Mouse (Mus musculus) spleen, postnatal 10 days (tissue): Measurements from ENCODE around the gene Echdc3.

Experiments
- DNase-seq, 2 experiments: peaks; one replicate each; pipeline ENCODE4 v3.0.0; 2021 to 2022; ENCODE audit warnings: low spot score in 2 of 2

Echdc3 gene

DNA sequence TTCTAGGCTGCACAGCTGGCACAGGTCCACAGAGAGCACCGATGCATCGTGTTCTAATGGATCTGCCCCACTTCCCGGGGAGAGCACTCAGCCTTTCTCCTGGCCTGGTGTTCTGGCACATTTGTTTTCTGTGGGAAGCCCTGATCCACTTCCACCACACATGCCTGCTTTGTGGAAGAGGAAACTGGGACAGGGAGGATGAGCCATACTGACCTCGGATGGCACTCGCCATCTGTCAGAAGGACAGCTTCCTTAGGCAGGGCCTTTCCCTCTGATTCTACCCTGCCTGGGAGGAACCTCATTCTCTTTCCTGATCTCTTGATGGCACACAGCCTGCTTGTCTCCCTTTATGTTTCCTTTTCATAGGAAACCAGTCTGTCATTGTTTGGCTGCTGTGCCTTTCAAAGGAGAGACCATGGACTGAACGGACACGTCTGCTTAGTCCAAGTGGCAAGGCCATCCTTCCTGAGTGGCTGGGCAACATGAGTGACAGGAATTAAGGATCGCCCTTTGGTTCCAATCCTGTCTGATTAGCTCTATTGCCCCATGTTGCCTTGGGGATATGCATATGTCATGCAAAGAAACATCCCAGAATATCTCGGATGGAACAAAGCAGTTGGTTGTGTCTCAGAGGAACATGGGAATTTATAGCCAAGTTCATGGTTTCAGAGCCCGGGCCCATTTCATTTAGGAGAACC is 13.7 kb upstream of the Echdc3 start:
- DNase-seq: no peak

DNA sequence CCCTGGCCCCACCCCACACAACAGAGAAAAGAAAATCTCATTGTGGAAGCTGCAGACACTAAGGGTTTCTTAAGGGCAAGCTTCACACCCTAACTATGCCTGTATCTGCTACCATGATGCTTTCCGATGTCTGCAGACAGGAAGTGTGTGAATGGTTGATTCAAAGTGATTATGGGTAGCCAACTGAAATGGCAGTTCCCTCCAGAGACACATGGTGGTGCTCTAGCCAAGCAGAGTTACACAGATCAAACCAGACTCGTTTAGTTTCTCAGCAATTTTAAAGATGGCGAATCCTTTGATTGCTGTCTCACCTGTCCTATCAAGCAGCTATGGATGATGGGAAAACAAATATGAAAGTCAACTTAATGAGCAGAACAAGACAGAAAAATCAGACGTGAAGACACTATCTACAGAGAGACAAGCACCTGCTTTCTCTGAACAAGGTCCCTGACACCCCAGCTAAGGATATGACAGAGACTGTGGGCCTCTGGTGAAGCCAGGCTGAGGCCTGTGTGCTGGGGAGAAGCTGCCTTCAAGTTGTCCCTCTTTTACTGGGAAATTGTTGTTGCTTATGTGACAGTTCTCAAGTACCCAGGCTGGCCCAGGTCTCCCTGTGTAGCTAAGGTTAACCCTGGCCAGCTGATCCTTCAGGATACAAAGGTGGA is 7.4 kb upstream of the Echdc3 start:
- DNase-seq: peak; percentile 71 to 87

DNA sequence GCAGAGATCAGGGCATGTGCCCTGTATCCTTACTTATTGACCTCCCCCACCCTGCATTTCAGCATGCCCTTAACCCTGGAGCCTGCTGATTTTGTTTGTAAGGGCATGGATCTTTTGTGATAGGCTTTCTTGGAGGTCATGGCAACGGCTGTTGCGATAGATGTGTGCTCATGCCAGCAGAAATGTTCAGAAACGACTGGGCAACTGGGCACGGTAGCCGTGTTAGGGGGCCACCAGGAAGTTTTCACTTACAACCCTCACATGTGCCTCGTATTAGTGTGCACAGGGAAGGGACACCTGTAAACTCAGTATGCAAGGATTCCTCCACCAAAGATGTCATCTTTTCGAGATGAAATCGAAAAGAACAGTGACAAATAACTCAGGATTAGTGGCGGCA is 508 bp downstream of the Echdc3 start:
- no peak for DNase-seq

DNA sequence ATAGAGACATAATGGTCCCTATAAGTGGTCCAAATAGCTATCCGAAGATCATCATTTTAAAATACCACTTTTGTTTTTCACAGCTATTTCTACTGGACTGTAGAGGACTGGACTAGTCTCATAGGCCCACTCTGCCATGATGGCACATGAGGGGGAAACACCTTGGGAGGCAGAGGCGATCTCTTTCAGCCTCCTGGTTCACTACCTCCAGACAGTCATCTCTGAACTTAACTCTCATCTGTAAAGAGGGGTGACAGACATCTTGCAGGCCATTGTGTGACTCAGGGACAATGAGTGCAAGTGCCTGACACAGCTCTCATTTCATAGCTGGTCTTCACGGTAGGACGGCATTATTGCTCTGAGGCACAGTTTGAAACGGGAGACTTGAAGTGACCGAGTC is 2.0 kb downstream of the Echdc3 start:
- DNase-seq: no peak

DNA sequence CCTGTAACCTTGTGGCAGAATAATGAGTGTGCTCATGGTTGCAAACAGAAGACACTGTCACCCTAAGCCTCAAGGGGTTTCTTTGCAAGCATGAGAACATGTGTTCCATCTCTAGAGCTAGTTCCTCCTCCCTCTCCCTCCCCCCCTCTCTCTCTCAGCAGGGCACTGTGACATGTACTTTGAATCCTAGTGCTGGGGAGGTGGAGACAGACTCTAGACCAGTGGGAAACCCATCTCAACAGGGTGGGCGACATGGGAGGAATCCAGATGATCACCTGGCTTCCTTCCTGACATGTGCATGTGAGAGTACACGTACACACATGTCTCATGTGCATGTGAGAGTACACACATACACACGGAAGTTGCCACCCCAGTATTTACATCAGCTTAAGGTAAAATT is 3.1 kb downstream of the Echdc3 start:
- DNase-seq: no peak

DNA sequence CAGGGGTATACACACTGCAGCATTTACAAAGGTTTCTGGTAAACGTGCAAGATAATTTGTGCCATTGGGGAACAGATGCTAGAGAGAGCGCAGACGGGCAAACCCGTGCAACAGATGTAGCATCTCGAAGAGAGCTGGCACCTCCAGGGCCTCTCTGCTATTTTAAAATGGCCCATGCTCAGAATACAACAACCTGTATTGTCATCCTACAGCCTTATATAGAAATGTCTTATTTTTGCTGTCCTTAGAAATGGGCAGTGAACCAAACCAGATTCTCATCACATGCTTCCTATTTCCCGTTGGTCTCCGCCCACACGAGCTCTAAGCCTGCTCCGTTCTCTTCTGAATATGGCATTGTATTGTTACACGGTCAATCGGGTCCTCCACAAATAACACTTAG is 3.7 kb downstream of the Echdc3 start:
- no peak for DNase-seq

DNA sequence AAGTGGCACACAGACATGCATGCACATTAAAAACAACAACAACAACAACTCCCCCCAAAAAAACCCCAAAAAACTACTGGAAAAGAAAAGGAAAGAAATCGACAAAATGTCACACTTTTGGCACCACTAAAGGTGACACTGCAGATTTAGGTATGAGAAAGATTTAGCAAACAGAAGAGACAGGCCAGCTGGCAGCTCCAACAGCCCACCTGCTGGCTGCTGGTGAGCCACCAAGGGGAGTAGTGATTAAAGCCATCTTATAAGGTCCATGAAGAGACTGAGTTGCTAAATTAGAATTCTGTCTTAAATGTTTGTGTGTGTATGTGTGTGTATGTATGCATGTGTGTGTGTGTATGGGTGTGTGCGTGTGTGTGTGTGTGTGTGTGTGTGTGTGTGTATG is 5.1 kb downstream of the Echdc3 start:
- no peak for DNase-seq

DNA sequence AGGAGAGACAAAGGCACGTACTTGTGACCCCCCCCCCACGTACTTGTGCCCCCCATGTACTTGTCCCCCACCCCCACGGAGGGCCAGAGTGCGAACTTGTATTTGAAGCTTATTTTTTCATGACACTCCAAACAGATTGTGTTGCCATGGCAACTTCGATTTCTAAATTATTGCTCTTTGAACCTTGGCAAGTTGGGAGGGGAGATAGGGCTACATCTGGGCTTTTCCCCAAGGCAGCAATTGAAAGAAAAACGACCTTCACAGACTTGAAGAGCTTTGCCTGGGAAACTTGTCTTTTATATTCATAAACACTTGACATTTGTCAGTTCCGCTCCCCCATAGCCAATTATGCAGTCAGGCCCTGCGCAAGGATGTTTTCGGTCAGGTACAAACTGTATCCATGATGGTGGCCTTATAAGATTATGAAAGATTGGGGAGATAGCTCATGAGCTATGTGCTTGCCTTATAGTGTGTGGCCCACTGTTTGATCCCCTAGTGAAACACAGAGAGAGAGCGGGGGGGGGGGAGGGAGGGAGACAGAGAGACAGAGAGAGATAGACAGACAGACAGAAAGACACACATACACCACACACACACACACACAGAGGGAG is 16.4 kb downstream of the Echdc3 start:
- DNase-seq: no peak

DNA sequence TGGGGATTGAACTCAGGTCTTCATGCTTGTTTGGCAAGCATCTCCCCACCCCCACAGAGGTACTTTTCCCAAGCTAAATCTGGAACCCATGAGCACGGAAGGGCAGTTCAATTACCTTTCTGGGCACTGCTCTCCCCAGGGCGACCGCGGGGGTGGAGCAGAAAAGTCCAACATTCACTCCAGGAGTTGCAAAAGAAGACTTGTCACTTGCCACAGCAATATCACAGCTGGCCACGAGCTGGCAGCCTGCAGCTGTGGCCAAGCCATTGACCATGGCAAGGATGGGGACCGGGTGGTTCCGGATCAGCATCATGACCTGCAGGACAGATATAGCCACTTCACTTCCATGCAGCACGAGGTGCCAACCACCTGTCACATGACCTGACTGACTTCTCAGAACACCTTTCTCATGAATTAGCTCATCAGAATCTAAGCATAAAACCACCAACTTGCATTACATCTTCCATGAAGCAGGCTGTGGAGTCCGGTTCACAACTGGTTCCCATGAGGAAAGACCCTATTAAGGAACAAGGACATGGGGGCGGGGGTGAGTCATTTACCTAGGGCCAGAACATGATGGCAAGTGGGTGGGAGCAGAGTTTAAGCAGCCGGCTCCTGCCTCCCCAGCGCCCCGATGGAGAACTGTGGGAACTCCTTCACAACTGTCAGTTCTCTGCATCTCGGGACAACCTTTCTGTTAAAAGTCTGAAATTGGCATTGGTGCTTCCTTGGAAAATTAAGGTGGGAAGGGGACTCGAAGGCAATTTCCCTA is 17.2 kb downstream of the Echdc3 start:
- DNase-seq: no peak

DNA sequence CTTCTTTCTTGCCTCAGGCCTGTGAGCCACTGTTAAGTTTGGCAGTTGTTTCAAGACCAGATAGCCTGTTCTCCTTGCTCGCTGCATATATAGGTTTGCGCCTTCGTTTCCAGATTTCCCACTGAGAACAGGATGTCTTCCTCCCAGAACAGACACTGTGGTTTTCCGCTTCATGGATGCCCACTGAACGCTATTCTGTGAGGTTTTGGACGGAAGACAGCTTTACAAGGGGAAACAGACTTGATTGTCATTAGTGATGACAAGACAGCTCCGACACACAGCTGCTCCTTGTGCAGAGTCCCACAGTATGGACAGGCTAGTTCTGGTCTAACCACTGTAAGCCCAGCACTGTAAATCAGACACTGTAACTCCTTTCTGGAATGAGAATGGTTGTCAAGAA is 18.3 kb downstream of the Echdc3 start:
- DNase-seq: no peak

DNA sequence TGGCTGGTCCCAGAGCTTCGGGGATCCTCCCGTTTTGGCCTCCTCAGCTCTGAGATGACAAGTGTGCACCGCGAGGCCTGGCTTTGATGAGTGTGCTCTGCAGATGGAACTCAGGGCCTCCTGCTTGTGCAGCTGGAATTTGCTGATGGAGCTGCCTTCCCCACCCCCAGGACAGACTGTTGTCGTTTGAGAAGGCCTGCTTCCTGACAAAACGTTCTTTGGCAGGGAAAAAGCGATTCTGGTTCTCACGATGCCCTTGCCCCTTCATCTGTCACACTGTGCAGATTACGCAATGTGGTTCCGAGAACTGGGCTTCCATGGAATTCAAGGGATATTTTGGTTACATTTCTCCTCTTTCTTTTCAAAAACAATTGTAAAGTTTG is 19.3 kb downstream of the Echdc3 start:
- DNase-seq: no peak

DNA sequence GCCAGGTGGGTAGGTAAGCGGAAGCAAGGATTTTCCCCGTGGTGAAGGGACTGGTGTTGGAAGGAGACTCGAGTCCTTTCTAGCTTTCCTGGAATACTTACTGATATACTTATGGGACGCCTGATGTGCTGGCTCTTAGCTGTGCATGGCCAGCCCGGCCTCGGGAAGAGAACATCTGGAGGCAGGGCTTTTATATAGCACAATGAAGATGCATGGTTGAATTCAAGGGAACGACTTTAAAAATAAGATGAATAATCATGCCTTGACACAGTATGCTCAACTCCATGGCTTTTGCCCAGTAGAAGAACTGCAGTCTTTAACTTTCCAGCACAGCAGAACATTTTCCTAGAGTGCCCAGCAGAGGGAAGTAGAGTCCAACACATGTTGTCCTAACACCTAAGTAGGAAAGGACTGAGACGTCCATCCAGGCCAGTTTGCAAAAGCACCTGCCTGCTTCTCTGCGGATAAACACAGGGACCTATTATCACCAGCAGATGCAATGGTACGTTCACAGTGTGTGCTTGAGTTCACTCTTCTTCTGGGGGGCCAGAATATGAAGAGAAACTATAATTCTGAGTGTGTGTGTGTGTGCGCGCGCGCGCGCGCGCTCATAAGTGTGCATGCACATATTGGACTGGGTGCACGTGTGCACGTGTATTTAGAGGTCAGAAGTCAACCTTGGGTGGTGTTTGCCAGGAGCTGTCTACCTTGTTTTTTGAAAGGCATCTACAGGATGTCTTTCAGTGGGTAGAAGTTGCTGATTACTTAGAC is 19.8 kb downstream of the Echdc3 start:
- DNase-seq: peak in 1 of 2 experiments; percentile 60

DNA sequence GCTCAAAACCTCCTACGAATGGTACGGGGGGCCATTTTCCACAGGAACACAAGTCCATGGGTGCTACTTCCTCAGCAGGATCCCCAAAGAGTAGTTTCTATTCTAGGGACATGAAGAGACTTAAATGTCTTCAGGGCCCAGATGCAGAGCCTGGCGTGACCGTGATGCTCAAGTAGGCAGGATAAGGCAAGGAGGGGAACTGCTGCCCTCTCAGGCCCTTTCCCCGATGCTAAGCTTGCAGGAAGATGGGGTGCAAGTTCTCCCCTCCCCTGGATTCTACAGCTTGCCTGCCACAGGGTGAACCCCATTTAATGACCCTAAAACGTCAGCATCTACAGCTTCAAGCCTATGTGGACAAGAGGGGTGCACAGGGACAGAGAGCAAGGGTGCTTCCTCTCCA is 22.8 kb downstream of the Echdc3 start:
- no peak for DNase-seq

DNA sequence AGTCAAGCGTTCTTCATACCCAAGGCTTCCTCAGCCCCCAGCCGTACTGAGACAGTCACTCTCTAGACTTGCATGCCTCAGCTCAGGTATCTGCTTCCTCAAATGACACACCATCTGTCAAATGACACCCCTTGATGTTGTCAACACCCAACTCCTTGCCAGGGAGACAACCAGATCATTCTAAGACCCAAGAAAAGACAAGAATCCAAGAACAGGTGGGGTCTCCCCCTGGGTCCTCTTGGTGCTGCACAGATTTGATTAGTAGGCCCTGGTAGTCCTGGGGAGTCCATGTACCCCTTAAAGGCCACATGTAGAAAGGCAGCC is 23.2 kb downstream of the Echdc3 start:
- DNase-seq: no peak

DNA sequence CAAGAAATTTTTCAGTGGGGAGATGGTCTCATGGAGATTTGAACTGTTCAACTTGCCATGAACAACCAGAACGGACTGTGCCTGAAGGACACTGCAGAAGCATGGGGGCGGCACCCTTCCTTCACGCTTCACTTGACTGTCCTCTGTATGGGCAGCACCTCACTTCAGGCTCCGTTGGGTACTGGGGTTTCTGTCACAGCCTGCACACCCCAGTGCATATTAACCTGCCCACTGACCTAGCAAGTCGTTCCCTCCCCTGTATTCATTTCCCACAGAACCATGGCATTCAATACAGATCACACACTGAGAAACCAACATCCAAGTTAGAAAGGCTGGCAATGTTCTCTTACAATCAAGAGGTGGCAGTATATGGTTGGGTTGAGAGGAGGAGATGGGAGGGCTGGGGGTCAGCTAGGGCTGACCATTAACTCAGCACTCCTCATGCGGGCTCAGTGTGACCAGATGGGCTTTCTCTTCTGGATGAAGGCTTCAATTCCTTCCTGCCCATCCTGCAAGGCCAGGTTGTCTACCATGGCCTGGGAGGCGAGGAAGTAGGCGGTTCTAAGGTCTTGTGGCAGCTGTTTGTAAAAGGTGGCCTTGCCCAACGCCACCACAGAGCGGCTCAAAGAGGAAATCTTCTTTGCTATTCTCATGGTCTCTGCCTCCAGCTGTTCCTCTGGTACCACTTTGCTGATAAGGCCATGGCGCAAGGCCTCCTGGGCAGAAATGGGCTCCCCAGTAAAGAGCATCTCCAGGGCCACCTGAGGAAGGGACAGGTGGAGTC is 23.8 kb downstream of the Echdc3 start:
- DNase-seq: no peak

DNA sequence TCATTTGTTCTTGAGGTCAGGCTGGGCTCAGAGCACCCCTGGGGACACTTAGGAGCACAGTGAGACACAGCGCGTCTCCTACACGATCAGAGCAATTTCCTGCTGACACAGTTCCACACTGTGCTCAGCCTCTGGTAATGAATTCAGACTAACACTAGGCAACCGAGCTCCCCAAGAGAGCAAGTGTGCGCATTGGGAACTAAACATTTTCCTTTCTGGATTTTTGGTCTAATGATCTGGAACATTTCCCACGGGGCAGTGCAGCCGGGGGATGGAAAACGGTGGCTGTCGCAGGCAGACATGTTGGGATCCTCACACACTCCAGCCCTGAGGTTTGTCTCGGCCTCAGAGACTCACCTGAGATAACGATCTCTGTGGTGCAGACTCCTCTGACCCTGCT is 25.4 kb downstream of the Echdc3 start:
- no peak for DNase-seq

DNA sequence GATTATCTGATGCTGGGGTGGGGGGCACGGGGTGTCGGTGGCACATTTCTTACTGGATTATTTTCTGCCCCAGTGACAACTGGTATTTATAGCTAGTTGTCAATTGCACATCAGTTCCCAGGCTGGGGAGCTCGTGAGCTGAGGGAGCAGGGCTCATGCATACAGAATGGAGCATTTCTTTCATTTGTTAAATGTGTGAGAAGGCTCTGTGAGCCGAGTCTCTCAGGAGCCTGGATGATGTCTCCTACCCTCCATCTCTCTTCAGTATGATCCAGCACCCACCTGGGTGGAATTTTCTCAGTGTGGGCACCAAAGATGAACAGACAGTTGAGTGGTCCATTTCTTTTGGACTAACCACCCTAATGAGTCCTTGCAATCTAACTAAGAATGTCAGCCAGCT is 25.9 kb downstream of the Echdc3 start:
- no peak for DNase-seq

DNA sequence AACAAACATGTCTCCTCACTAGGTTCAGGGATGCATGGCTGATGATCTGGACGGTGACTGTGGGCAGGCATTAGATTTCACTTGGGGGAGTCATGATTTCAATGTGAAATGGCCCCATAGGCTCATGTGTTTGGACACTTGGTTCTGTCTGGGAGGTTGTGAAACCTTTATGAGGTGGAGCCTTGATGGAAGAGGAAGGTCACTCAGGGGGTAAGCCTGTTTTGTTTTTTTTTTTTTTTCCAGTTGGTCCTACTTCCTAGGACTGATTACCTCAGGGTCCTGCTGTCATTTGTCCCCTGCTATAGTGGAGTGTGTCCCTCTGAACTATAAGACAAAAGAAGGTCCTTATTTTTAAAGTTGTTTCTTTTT is 33.1 kb downstream of the Echdc3 start:
- DNase-seq: no peak

DNA sequence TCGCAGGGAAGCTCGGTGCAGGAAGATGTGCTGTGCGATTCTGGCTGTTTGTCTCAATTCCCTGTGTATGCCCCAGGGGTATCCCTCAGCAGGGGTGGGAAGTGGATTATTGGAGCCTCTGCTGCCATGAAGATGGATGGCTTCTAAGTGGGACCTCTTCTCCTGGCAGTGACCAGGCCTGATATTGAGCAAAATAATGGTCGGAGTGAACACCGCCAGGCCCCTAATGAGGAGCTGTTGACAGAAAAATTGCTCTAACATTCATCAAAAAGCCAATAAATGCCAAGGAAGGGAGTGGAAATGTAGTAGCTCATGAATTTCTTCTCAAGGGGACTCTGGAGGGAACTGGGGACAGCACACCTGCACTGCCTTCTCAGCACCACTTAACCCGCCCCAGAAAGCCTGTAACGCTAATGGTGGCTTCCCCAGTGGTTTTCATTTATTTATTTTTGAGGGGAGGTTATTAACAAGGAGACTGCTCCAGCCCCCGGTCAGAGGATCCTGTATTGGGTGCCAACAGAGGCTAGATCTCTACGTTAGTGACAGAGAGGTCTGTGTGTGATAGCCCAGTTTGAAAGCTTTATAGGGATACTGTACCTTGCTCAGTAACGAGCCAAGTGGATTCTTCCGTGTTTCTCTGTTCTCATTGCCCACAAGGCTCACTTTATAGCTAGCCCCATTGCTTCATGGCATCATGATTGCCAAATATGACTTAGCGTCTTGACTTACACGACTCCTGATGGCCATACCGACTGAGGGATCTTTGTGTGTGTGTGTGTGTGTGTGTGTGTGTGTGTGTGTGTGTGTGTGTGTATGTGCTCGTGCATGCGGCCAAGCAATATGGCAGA is 33.7 kb downstream of the Echdc3 start:
- no peak for DNase-seq

DNA sequence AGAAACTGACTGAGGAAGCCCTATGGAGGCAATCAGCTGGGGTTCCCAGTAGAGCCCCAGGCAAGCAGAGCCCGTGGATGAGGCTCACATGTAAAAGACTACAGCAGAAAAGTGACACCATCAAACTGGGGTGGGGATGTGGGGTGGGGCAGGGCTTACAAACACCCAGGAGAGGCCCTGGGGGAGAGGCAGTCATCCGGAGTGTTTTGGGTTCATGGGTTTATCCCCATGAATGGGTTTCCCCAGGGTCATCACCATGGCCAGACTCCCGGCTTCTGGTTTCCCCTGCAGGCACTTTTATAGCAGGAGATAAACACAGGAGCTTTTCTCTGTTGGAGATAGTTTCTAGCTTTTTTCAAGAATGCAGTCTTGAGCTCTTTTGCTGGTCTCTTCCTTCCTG is 39.8 kb downstream of the Echdc3 start:
- no peak for DNase-seq
